Mouse (Mus musculus): ENCODE measurements around the gene Cox20.
"Not testable (repeated sequence)": the region's sequence is repeated elsewhere in the genome, so short reads cannot be mapped to it uniquely, and the experiment has no call there.

DNA sequence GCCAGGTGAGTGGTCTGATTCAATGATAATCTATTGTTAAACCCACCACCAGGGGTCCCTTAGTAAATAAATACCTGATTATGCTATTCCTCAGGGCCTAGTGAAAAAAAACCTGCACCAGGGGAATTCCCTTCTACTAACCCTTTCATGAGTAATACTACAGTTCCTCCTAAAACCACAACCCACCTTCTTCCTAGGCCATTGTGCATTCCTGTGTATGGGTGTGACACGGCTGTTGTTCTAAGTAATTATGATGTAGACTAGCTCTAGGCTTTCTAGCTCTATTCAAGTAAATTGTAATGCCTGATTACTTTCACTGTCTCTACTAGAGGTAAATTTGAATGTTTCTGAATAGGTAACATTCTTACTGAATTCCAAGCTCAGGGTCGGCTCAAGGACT, 17.7 kb upstream of the Cox20 start:
- TF ChIP-seq CTCF (IDR thresholded peaks at IDR 0.05; ENCODE audit: low read depth); EP300 (optimal IDR thresholded peaks at IDR 0.05): not testable (repeated sequence)
